Mouse (Mus musculus) testis, adult 2 months (tissue): ENCODE results near the gene Nf1.

Experiments used
- CTCF ChIP-seq: fragments of 200-500 bp; IDR thresholded peaks from 2 replicates; pipeline ENCODE4 v1.5.1; 2012; ENCODE audit warnings: low read depth, mild to moderate bottlenecking, inconsistent platforms, low read length, moderate library complexity; ENCODE audit not compliant: control insufficient read depth, insufficient read depth, insufficient replicate concordance
- POLR2A ChIP-seq: fragments of 200-500 bp; IDR thresholded peaks from 2 replicates; pipeline ENCODE4 v1.6.1; 2012; ENCODE audit warnings: low read depth, mild to moderate bottlenecking, inconsistent platforms, low read length, moderate library complexity; ENCODE audit not compliant: control insufficient read depth

GRCm38 (mm10) chr11:79590664-79591590, 251.4 kb downstream of the Nf1 start, which contains the start of gene Rab11fip4:
- no peak for TF ChIP-seq CTCF
- TF ChIP-seq POLR2A: no peak
